Mouse (Mus musculus): Measurements from ENCODE around the gene Scd1.

The Scd1 gene

GRCm38 (mm10) chr19:44363529-44363928, 44.1 kb downstream of the Scd1 start:
- DNase-seq (ENCODE audit: low read depth), result peak; percentile 76

DNA sequence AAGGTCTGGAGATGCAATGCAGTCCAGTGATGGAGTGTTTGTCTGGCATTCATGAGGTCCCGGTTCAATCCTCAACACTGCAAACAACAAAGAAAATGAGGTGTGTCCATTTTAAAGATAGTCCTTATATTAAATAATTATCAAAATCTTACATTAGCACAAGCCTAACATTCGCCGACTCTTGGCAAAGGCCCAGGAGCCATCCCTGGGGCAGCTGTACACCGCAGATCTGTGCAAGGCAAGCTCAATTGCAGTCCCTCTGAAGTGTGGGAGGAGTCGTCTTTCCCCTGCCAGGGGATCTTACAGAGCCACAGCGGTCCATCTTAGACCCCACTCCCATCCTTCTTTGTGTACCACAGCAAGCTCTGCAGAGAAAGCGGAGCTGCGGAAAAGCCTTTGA, 49.0 kb downstream of the Scd1 start:
- no peak for DNase-seq (ENCODE audit: low read depth)

- no peak for DNase-seq (ENCODE audit: low read depth)
Observed at GRCm38 (mm10) chr19:44351756-44352155, 55.9 kb downstream of the Scd1 start.

DNA sequence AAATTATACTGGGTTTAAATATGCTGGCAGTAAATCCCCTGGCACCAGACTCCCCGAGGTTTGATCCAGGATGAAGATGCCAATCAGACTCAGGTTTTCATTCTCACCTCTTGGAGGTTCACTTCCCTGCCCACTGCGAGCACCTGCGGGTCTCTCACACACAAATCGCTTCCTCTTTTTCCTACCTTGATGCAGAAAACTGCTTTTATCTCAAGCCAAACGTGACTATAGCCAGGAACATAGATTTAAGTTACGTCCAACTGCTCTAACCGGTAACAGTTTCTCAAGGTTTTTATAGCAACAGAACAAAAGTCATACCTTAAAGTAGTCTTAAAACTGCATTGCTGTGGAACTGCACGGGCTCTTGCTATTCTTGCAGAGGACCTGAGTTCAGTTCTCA, 58.0 kb downstream of the Scd1 start:
- no peak for DNase-seq (ENCODE audit: low read depth)

Measured in c-Kit-positive CD71-negative TER-119-negative erythroid progenitor cells, embryonic 14.5 days (primary cell).